Mouse (Mus musculus) ES-E14 (cell line): ENCODE results near the gene Lamtor2. TPM values are rescaled to one million over a fixed set of nuclear protein-coding genes. Genes with fewer than 3 reads are reported as not detected.

Experiments
- DNase-seq: peaks from one replicate; pipeline ENCODE4 v3.0.0-alpha.2; 2013; ENCODE audit warnings: low read depth, low spot score
- H3K27ac ChIP-seq: 2 replicates; pipeline ENCODE4 v1.5.1; 2012; ENCODE audit warnings: low read depth, mild to moderate bottlenecking, low read length, moderate library complexity, mixed read lengths; ENCODE audit not compliant: poor library complexity, insufficient read depth, severe bottlenecking
- H3K36me3 ChIP-seq: 2 replicates; pipeline ENCODE4 v1.6.1; 2012; ENCODE audit warnings: mild to moderate bottlenecking, low read length, moderate library complexity, mixed read lengths; ENCODE audit not compliant: control insufficient read depth, poor library complexity, insufficient read depth, severe bottlenecking
- H3K4me1 ChIP-seq, 2 experiments: fragments of 150-350 bp in 1 of 2; sonication (generic) in 1 of 2; 2 replicates each; pipeline ENCODE4 v1.6.1; 2012; ENCODE audit warnings: low read length in 2 of 2, mild to moderate bottlenecking in 1 of 2, mixed read lengths in 1 of 2; ENCODE audit not compliant: control insufficient read depth in 2 of 2, insufficient read depth in 2 of 2, poor library complexity in 1 of 2
- H3K4me3 ChIP-seq, 2 experiments: fragments of 150-350 bp in 1 of 2; sonication (generic) in 1 of 2; 2 replicates each; pipeline ENCODE4 v1.5.1; 2012; ENCODE audit warnings: low read length in 2 of 2, low read depth in 1 of 2, mild to moderate bottlenecking in 1 of 2, mixed read lengths in 1 of 2; ENCODE audit not compliant: insufficient read depth in 1 of 2, poor library complexity in 1 of 2, severe bottlenecking in 1 of 2
- H3K9ac ChIP-seq: 2 replicates; pipeline ENCODE4 v1.6.1; 2012; ENCODE audit warnings: low read depth, mild to moderate bottlenecking, low read length, mixed read lengths; ENCODE audit not compliant: poor library complexity, insufficient read depth, severe bottlenecking
- H3K9me3 ChIP-seq: fragments of 150-350 bp; sonication (generic); 2 replicates; pipeline ENCODE4 v1.6.1; 2012; ENCODE audit warnings: low read depth, mild to moderate bottlenecking, low read length; ENCODE audit not compliant: control insufficient read depth, insufficient read depth
- CHD2 ChIP-seq: IDR thresholded peaks from 2 replicates; pipeline ENCODE4 v1.6.1; 2014; ENCODE audit warnings: mild to moderate bottlenecking, low read depth, low read length, inconsistent platforms
- HCFC1 ChIP-seq: IDR thresholded peaks from 2 replicates; pipeline ENCODE4 v1.6.1; 2012; ENCODE audit warnings: low read length, inconsistent platforms, borderline replicate concordance; ENCODE audit not compliant: insufficient read depth
- MAFK ChIP-seq: IDR thresholded peaks from 2 replicates; pipeline ENCODE4 v1.6.1; 2014; ENCODE audit warnings: mild to moderate bottlenecking, low read depth, low read length, inconsistent platforms; ENCODE audit not compliant: insufficient read depth
- ZC3H11A ChIP-seq: IDR thresholded peaks from 2 replicates; pipeline ENCODE4 v1.6.1; 2012; ENCODE audit warnings: low read depth, mild to moderate bottlenecking, inconsistent platforms, low read length, borderline replicate concordance
- ZNF384 ChIP-seq: IDR thresholded peaks from 2 replicates; pipeline ENCODE4 v1.6.1; 2012; ENCODE audit warnings: low read depth, low read length, inconsistent platforms
- in situ Hi-C, 2 experiments: fragments of 600-800 bp; cut with MboI; formaldehyde crosslinking; loops; one replicate each; pipeline ENCODE4 v1.15.1; 2025; ENCODE audit warnings: low sequenced_read_pairs in 2 of 2, inconsistent platforms in 1 of 2; ENCODE audit not compliant: unreplicated experiment in 2 of 2
- total RNA-seq: library from RNA; depleted of rRNA; stranded (reverse); fragments of 300-350 nt; gene quantifications from 2 replicates; pipeline ENCODE4 v1.2.3, GENCODE M21; 2012

Lamtor2 gene
- total RNA-seq, 1 experiment, result 108 TPM

- H3K4me3 ChIP-seq, result no peak overlapping the region
- no peaks in the 10 kb centered on the region for H3K9me3 ChIP-seq
- in situ Hi-C loops, result no loop called here
Measured at GRCm38 (mm10) chr3:88538271-88539145, 14.4 kb downstream of the Lamtor2 start.

GRCm38 (mm10) chr3:88537146-88537545 is 15.7 kb downstream of the Lamtor2 start:
- TF ChIP-seq CHD2 (no peak), MAFK (no peak), HCFC1 (no peak), ZNF384 (no peak), ZC3H11A (no peak)
- Histone ChIP-seq H3K9ac (no peak overlapping the region), H3K27ac (no peak overlapping the region), H3K36me3 (peaks cover 25% of the 10 kb centered on the region), H3K9me3 (no peaks in the 10 kb centered on the region), H3K4me1 (peaks cover 5 to 43% of the 10 kb centered on the region in 2 experiments), H3K4me3 (peak overlapping the region; percentile 41 to 54)
- DNase-seq, result no peak
- in situ Hi-C loops, result no loop called here

More at GRCm38 (mm10) chr3:88538271-88539145, 14.4 kb downstream of the Lamtor2 start:
- Histone ChIP-seq H3K9ac (no peak overlapping the region), H3K27ac (peak overlapping the region; percentile 34; the same call in 1 of the 2 replicates), H3K4me1 (peaks cover 5 to 45% of the 10 kb centered on the region in 2 experiments), H3K36me3 (peaks cover 25% of the 10 kb centered on the region)
- TF ChIP-seq CHD2, result no peak
- TF ChIP-seq ZNF384, result no peak
- no peak for TF ChIP-seq HCFC1
- TF ChIP-seq ZC3H11A, result no peak
- no peak for TF ChIP-seq MAFK
- no peak for DNase-seq

- Histone ChIP-seq H3K4me3 (peak overlapping the region; percentile 41 to 54), H3K9ac (peak overlapping the region; percentile 22), H3K36me3 (peaks cover 23% of the 10 kb centered on the region), H3K9me3 (no peaks in the 10 kb centered on the region), H3K27ac (no peak overlapping the region), H3K4me1 (peaks cover 5 to 41% of the 10 kb centered on the region in 2 experiments)
- DNase-seq, result no peak
- in situ Hi-C loops, result no loop called here
- no peak for TF ChIP-seq CHD2
- TF ChIP-seq ZC3H11A, result no peak
Measured at GRCm38 (mm10) chr3:88536103-88536930, 16.6 kb downstream of the Lamtor2 start.

DNA sequence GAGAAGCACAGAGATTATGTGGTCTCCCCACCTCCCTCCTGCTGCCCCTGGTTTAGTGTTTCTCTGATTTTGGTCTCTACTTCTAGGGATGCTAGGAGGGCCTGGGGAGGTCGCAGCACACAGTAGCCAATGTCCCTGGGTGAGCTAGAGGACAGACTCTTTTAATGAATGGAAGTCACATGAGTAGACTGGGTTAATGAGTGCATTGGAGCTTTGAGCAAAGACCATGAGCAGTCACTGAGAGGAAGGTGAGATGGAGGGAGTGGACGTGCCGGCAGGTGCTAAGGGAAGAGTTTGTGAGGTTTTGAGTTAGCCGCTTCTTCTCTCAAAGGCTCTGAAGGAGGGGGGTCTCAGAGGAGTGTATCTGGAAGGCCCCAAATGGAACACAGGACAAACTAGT is 17.3 kb downstream of the Lamtor2 start:
- TF ChIP-seq HCFC1, result no peak
- TF ChIP-seq MAFK, result no peak
- no peak for DNase-seq
- Histone ChIP-seq H3K4me1 (peaks cover 5 to 37% of the 10 kb centered on the region in 2 experiments), H3K9me3 (no peaks in the 10 kb centered on the region), H3K27ac (no peak overlapping the region), H3K4me3 (peak overlapping the region; percentile 1 to 54; a peak in 1 of 4 replicates), H3K36me3 (peaks cover 23% of the 10 kb centered on the region), H3K9ac (no peak overlapping the region; the same call in 1 of the 2 replicates)
- in situ Hi-C loops, result no loop called here
